Mouse (Mus musculus) monocyte, adult 5-6 weeks (primary cell): Measurements from ENCODE around the gene Fam210b. TPM values are rescaled to one million over a fixed set of nuclear protein-coding genes. Genes with fewer than 3 reads are reported as not detected.

Experiments used
- ATAC-seq: fragments of 153-309, 156-312 bp; replicated peaks from 2 replicates; pipeline ENCODE4 v1.8.0; 2017; ENCODE audit warnings: mild to moderate bottlenecking; ENCODE audit not compliant: low TSS enrichment, insufficient number of reproducible peaks, severe bottlenecking, poor library complexity, low FRiP score
- total RNA-seq: library from RNA; stranded (forward); fragments of 200-1000, 200-491, 200-594 nt; gene quantifications from 3 replicates; pipeline ENCODE4 v1.2.3, GENCODE M21; 2017

Fam210b gene
- total RNA-seq, 1 experiment from 2014 or later, result 7.1 TPM

GRCm38 (mm10) chr2:172393391-172394051 is 48.2 kb downstream of the Fam210b start, which contains the start of gene Cass4:
TSS of gene Cass4 (plus strand) at chr2:172393794.
- peak; percentile 69 for ATAC-seq

- ATAC-seq, result no peak
Measured at GRCm38 (mm10) chr2:172394052-172394392, 48.7 kb downstream of the Fam210b start.

DNA sequence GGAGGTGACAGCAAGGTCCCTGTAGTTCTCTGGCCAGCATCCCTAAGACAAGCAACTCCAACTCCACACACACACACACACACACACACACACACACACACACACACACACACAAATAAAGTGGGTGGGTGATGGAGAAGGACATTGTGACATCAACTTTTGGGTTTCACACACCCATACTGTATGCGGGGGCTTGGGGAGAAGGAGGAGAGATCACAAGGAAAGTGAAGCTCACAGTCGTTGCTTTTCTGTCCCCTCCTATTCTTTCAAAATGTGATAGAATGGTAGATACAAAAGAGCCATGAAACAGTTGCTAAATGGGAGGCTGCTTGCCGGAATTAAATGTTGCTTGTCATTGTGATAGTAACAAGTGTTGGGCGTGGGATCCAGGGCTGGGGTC is 49.3 kb downstream of the Fam210b start:
- no peak for ATAC-seq

GRCm38 (mm10) chr2:172395961-172396360 is 50.6 kb downstream of the Fam210b start:
- ATAC-seq, result no peak

- peak; percentile 44 for ATAC-seq
Measured at GRCm38 (mm10) chr2:172399901-172400300, 54.5 kb downstream of the Fam210b start.

- peak; percentile 89 for ATAC-seq
Measured at GRCm38 (mm10) chr2:172401116-172401825, 55.9 kb downstream of the Fam210b start.

- ATAC-seq, result no peak
Measured at GRCm38 (mm10) chr2:172404239-172404638, 58.9 kb downstream of the Fam210b start.

- no peak for ATAC-seq
Measured at GRCm38 (mm10) chr2:172405011-172405410, 59.6 kb downstream of the Fam210b start.

Other genes starting within 250 kb of the Fam210b start
- gene Mc3r, start 97.1 kb upstream of the Fam210b start, total RNA-seq, result not detected in 3 replicates
- gene Aurka, start 25.0 kb downstream of the Fam210b start, total RNA-seq, result 3.1 to 6.5 TPM (median 4.9 TPM) in 3 replicates
- gene Cstf1, start 25.1 kb downstream of the Fam210b start, total RNA-seq, result 9.0 to 17.3 TPM (median 12.8 TPM) in 3 replicates
- gene Cass4, start 48.2 kb downstream of the Fam210b start, total RNA-seq, result 1.5 to 17.7 TPM (median 9.5 TPM) in 3 replicates
- 190 to 207 TPM (median 193 TPM) in 3 replicates for gene Rtf2, start 95.0 kb downstream of the Fam210b start, total RNA-seq
- 1.1 TPM in 1 of 3 replicates, not detected in the others for gene Gcnt7, start 113.0 kb downstream of the Fam210b start, total RNA-seq
- 4.4 to 13.8 TPM (median 7.3 TPM) in 3 replicates for gene Fam209, start 127.0 kb downstream of the Fam210b start, total RNA-seq
- not detected in 3 replicates for gene Tfap2c, start 204.0 kb downstream of the Fam210b start, total RNA-seq